Mouse (Mus musculus): ENCODE data around the gene Kirrel3. TPM values are rescaled to one million over a fixed set of nuclear protein-coding genes. Genes with fewer than 3 reads are reported as not detected.
A peak's percentile ranks its signal among the peaks of the same experiment; 100 is the strongest.

Kirrel3 gene
- total RNA-seq, 2 experiments from 2014 or later = 0.43 to 0.73 TPM

DNA sequence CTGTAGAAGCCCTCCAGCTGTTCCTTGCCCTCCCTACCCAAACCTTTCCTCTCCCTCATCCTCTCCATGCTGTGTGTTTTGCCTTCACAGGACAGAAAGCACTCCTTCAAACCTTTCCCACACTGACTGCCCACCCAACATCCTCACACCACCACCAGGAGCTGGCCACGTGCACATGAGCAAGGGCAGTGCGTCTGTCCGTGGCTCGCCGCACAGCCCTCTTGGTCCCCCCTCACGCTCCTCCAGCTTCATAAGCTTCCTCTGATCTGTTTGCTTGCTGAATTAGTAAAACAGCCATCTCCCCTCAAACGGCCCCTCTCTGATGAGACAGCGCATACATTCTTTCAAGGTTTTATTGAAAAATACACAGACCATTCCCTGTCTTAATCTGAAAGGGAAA lies 492.0 kb downstream of the Kirrel3 start:
- no peak for DNase-seq (ENCODE audit: low spot score)

DNA sequence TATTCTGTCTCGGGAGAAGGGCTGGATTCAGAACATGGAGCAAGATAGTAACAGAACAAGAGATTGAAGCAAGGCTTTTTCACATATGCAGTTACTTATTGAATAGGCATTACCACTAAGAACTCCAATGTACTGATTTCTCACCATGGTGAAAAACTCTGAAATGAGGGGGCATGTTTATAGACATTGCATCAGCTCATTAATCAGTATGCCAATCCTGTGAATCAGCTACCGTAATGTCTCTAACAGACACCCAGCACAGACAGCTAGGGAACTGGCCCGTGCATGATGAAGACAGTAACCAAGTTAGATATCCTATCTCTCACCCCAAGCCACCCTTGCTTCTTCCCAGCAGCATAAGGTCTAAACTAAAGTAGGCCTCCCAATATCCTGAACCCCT lies 492.5 kb downstream of the Kirrel3 start:
- DNase-seq (ENCODE audit: low spot score) = no peak

- no peak for DNase-seq (ENCODE audit: low spot score)
These were observed 495.0 kb downstream of the Kirrel3 start for GRCm38 (mm10) chr9:34980516-34981265.

GRCm38 (mm10) chr9:34983513-34984462 lies 498.1 kb downstream of the Kirrel3 start:
- DNase-seq (ENCODE audit: low spot score) = peak; percentile 35

DNA sequence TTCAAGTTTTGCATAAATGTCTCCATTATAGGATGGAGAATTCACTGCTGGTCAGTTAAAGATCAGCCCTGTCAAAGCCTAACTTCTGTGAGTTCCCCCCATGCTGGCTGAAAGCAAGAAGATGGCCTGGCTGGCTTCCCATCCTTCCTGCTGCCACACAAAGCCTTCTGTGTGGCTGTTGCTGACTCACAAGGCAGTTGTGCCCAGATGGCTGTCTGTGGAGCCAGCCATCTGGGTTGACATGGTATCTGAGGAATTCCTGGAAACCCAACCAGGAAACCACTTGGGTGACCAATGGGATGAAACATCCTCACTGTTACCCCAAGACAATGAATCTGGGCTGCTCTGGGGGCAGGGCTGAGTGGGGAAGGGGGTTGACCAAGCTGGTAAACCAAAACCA lies 500.5 kb downstream of the Kirrel3 start:
- DNase-seq (ENCODE audit: low spot score) = no peak

DNA sequence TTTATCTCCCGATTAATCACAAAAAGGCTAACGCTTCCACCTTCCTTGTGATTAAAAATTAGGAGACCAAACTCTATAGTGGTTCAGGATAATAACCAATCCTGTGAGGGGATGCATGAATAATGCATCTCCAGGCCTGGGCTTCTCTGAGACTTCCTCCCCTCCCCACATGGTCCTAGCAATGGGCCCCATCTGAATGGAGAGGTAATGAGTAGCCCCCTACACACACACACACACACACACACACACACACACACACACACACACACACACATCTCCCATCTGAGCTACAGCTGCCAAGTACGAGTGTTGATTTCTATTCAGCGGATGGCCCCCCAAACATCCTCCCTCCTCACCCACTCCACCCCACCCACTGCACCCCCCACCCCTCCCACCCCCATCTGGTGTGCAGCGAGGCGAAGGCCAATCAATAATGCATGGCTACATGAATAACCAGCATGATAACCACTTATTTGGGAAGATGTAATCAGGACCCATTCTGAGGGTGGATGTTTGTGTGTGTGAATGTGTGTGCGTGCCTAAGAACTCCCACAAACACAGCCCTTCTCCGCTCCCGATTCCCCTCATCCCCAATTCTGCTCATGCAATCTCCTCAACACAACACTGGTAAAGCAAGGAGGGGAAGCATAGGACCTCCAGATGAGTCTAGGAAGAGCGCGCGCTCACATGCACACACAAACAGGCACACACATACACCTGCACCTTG lies 501.9 kb downstream of the Kirrel3 start:
- no peak for DNase-seq (ENCODE audit: low spot score)

DNA sequence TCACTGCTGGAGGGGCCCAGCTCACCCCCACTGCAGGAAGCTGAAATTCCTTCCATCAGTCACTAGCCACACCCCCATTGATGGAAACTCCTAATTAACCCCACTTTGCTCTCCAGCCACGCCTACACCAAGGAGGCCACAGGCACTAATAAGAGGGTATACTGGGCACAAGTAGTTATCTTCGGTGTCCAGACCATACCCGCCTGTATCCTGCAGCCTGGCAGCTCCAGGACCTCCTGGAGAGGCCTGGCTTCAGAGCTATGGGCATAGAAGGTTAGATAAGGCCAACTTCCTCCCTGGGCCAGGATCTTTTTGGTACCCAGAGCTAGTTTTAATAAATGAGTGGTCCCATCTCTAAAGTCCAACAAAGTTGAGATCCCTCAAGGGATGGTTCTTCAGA lies 503.0 kb downstream of the Kirrel3 start:
- DNase-seq (ENCODE audit: low spot score) = no peak

- no peak for DNase-seq (ENCODE audit: low spot score)
These were observed 506.5 kb downstream of the Kirrel3 start for GRCm38 (mm10) chr9:34992201-34992600.

DNA sequence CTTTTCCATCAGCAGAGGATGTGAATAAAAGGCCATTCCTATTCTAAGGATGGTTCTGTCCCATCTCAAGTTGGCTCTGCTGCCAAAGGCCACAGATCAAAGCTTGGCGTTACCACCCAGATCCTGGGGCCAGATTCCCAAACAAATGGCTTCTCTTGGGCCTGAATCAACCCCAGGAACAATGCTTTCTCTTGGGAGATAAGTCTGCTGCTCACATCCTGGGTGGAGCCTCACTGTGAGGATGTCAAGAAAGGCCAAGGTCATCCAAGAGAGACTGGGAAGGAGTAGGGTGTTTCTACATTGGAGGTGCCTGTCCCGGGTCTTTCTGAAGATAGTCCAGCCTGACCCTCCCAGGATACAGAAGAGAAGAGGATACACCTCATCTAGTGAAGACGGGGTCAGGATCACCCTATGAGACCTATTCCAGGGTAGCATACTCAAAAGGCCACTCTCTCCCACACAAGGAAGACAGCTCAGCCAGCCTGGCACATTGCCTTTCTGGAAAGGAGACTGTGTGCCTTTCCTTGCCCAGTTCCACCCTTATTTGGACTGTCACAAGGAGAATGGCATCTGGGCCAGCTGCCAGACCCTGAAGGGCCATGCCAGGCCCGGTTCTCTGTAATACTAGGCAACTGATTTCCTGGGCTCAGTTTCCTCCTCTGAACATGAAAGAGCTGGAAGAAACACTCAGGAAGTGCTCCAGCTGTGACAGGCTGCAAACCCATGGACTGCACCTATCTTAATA lies 507.9 kb downstream of the Kirrel3 start:
- peak; percentile 86 for DNase-seq (ENCODE audit: low spot score)

DNA sequence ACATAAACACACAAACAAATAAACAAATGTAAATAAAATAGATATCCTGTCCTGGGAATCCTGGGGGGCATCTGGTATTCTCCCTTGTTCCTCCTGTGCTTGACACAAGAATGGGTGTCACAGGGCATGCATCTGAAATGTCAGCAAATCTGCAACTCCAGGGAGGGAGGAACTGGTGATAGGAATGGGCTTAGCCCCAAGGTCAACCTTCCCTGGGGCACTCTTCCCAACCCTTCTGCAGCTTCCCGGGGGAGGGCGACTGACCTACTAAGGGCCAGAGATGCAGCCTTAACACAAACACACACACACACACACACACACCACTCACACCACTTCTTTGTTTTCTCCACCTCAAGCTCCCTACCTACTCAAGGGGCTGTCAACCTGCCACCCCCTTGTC lies 509.4 kb downstream of the Kirrel3 start:
- DNase-seq (ENCODE audit: low spot score) = no peak

GRCm38 (mm10) chr9:34995660-34996378 lies 510.1 kb downstream of the Kirrel3 start:
- no peak for DNase-seq (ENCODE audit: low spot score)

GRCm38 (mm10) chr9:34997880-34998865 lies 512.5 kb downstream of the Kirrel3 start:
- no peak for DNase-seq (ENCODE audit: low spot score)

DNA sequence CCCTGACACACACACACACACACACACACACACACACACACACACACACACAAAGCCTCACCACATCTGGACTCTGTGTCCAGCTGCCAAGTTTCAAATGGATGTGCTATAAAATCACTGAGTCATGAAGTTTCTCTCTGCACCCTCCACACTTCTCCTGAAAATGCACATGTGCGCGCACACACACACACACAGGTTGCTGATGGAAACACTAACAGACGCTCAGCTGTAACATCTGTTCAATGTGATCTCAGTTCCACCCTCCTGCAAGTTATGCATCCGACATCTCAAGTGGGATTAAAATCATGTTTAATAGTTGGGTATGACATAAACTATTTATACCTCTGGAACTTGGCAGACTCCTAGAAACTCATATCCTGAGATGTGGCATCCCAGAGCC lies 518.4 kb downstream of the Kirrel3 start:
- no peak for DNase-seq (ENCODE audit: low spot score)

GRCm38 (mm10) chr9:35007697-35008341 lies 522.1 kb downstream of the Kirrel3 start:
- DNase-seq (ENCODE audit: low spot score) = no peak

DNA sequence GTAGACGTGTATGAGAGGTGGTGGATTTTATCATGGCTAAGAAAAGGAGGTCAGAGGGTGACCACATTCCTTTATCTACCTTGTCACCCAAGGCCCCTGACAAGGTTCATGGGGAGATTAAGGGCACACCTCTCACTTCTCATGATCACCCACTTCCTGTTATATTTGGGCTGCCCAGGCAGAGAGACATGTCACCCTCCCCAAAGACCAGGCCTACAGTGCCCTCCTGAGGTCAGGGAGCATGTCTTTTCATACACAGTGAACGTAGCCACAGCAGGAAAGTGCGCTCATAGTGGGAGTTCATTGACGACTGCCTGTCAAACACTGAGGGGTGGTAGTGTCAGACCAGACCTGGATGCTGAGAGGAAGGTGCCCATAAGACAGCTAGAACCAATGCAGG lies 531.1 kb downstream of the Kirrel3 start:
- DNase-seq (ENCODE audit: low spot score) = no peak

DNA sequence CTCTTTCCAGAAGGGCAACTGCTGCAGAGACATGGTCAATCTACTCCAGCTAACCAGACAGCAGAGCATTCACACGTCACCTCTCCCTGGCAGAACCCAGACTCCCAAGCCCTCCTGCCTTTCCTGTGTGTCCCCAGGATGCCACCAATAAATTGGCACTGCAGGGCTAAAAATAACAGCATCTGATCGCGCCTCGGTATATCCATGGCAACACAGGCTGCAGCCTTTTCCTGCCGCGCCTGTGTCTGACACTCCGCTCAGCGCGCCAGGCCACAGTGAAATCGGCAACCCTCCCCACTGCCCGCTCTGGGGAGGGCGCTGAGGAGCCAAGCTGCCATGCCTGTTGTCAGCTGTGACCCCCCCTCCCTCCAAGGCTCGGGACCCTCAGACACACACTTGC lies 531.9 kb downstream of the Kirrel3 start:
- DNase-seq (ENCODE audit: low spot score) = no peak

GRCm38 (mm10) chr9:35018056-35018455 lies 532.4 kb downstream of the Kirrel3 start:
- no peak for DNase-seq (ENCODE audit: low spot score)

DNA sequence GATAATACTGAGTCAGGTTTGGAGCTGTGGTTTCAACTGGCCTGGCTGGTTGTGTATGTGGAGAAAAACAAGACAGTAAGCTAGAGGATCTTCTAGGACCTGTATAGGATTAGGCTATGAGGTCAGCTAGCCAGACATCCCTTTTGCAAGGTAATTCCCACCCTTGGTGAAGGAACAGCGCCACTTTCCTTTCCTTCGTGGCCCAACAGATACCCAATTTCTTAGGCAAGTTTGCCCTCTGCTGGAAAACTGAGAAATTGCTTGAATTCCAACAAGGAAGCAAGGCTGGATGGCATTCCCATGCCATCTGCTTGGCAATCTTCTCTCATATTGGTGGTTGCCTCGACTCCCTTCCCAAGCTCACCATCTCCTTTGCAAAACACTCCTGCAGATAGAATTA lies 533.7 kb downstream of the Kirrel3 start:
- peak; percentile 63 for DNase-seq (ENCODE audit: low spot score)

All from gastrocnemius, adult 18-20 months (tissue).